Mouse (Mus musculus) thymus, postnatal 4 days (tissue): ENCODE measurements around the gene Akap9.
A peak's percentile ranks its signal among the peaks of the same experiment; 100 is the strongest.
"Not testable (repeated sequence)": the region's sequence is repeated elsewhere in the genome, so short reads cannot be mapped to it uniquely, and the experiment has no call there.

Experiments used
- DNase-seq: peaks from one replicate; pipeline ENCODE4 v3.0.0; 2021

The Akap9 gene

GRCm38 (mm10) chr5:3970936-3971335, 43.1 kb downstream of the Akap9 start:
- no peak for DNase-seq

- no peak for DNase-seq
Observed at GRCm38 (mm10) chr5:3973764-3974163, 45.9 kb downstream of the Akap9 start.

GRCm38 (mm10) chr5:3974896-3975295, 47.0 kb downstream of the Akap9 start:
- no peak for DNase-seq

- DNase-seq = no peak
Observed at GRCm38 (mm10) chr5:3976111-3976510, 48.3 kb downstream of the Akap9 start.

GRCm38 (mm10) chr5:3977904-3978303, 50.0 kb downstream of the Akap9 start:
- DNase-seq = no peak

GRCm38 (mm10) chr5:3989608-3990007, 61.8 kb downstream of the Akap9 start:
- no peak for DNase-seq

- DNase-seq = no peak
Observed at GRCm38 (mm10) chr5:3990499-3990898, 62.6 kb downstream of the Akap9 start.

GRCm38 (mm10) chr5:4004531-4005469, 76.9 kb downstream of the Akap9 start:
- DNase-seq = no peak

- no peak for DNase-seq
Observed at GRCm38 (mm10) chr5:4006606-4007005, 78.8 kb downstream of the Akap9 start.

- no peak for DNase-seq
Observed at GRCm38 (mm10) chr5:4008266-4008665, 80.4 kb downstream of the Akap9 start.

GRCm38 (mm10) chr5:4009540-4009939, 81.7 kb downstream of the Akap9 start:
- no peak for DNase-seq

GRCm38 (mm10) chr5:4017646-4018045, 89.8 kb downstream of the Akap9 start:
- DNase-seq = not testable (repeated sequence)

GRCm38 (mm10) chr5:4019377-4019776, 91.5 kb downstream of the Akap9 start:
- no peak for DNase-seq

- no peak for DNase-seq
Observed at GRCm38 (mm10) chr5:4020018-4020417, 92.2 kb downstream of the Akap9 start.

GRCm38 (mm10) chr5:4023186-4023585, 95.3 kb downstream of the Akap9 start:
- no peak for DNase-seq

GRCm38 (mm10) chr5:4023742-4024681, 96.2 kb downstream of the Akap9 start:
- DNase-seq = no peak

- DNase-seq = no peak
Observed at GRCm38 (mm10) chr5:4024727-4025126, 96.9 kb downstream of the Akap9 start.

GRCm38 (mm10) chr5:4026336-4026735, 98.5 kb downstream of the Akap9 start:
- DNase-seq = not testable (repeated sequence)

- no peak for DNase-seq
Observed at GRCm38 (mm10) chr5:4028486-4029173, 100.8 kb downstream of the Akap9 start.

GRCm38 (mm10) chr5:4031846-4032245, 104.0 kb downstream of the Akap9 start:
- no peak for DNase-seq

- no peak for DNase-seq
Observed at GRCm38 (mm10) chr5:4036686-4037085, 108.8 kb downstream of the Akap9 start.

- no peak for DNase-seq
Observed at GRCm38 (mm10) chr5:4039351-4039750, 111.5 kb downstream of the Akap9 start.

GRCm38 (mm10) chr5:4040372-4040771, 112.5 kb downstream of the Akap9 start:
- peak; percentile 57 for DNase-seq
